Mouse (Mus musculus) hematopoietic stem cell, adult 5-6 weeks (primary cell): Measurements from ENCODE around the gene Esrrg. TPM values are rescaled to one million over a fixed set of nuclear protein-coding genes. Genes with fewer than 3 reads are reported as not detected.

Experiments
- ATAC-seq, 2 experiments: fragments of 125-278 bp in 1 of 2; replicated peaks in 1 of 2; 2 replicates each; pipeline ENCODE4 v1.8.0; 2016 to 2017; ENCODE audit warnings: inconsistent platforms in 2 of 2, mild to moderate bottlenecking in 2 of 2, moderate number of reproducible peaks in 2 of 2, low read depth in 1 of 2, moderate TSS enrichment in 1 of 2; ENCODE audit not compliant: low FRiP score in 2 of 2, poor library complexity in 2 of 2, severe bottlenecking in 2 of 2, insufficient read depth in 1 of 2, low TSS enrichment in 1 of 2
- total RNA-seq: library from RNA; stranded (forward); fragments of 172-1452, 232-1000 nt; gene quantifications from 2 replicates; pipeline ENCODE4 v1.2.3, GENCODE M21; 2017

Esrrg gene
- total RNA-seq, 1 experiment from 2014 or later, result 0.30 TPM

DNA sequence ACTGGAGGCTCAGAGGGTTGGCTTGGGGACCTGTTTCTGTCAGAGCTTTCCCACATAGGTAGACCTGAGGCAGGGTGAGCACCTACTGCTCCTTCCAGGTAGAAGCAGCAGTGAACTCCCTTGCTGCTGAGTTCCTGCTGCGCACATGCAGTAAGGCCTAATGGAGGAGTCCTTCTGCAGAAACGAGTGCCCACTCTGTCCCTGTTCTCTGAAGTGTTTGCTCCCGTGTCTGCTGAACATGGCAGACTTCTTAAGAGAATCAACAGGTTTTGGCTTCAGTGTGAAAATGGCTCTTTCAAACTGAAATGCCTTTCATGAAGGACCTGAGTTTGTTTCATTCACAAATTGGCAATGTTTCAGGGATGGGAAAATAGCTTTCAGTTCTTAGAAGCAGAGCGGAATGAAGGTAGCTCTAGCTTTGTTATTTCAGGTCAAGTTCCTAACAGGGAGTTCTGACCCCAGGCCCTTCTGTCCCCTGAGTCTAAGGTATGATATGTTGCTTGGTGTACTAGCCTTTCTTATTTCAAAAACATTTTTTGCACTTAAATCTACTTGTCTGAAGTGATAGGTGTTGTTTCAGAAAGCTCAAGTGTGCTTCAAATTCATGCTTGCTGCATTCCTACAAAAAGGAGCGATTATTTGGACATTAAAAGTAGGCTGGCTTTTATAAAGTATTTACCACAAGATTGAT, 185.8 kb downstream of the Esrrg start:
- ATAC-seq, result no peak

- no peak for ATAC-seq
These were observed 187.0 kb downstream of the Esrrg start for GRCm38 (mm10) chr1:187795551-187795950.

DNA sequence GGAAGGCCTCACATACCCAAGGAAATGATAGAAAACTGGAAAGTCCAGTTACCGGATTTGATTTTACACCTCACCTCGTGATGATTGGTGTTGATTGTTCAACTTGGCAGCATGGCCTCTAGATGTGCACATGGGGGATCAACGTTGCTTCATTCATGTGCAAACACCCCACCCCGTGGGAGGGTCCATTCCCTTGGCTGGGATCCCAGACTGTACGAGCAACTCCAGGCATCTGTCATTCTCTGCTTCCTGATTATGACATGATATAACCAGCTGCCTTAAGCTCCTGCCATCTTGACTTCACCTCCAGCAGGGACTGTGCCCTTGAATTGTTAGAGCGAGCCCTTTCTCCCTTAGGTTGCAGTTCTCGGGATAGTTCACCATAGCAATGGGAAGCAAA, 190.7 kb downstream of the Esrrg start:
- no peak for ATAC-seq

GRCm38 (mm10) chr1:187800761-187801160, 192.2 kb downstream of the Esrrg start:
- ATAC-seq, result no peak

DNA sequence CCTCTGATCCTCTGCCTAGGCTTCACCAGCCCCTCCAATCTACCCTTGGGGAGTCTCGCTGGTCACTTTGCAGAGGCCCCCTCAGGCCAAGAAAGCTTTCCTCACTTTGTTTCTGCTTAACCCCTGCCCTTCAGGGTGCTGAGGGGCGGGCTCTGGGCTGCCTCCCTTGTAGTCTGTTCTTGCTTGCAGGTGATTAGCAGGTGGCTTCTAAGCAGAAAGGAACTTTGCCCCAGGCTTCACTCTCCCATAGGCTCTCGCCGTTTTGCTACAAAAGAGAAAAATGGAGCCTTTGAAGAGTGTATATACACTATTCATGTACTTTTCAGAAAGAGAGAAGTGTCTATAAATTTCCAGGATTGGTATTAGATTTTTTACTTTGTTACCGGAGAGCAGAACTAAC, 195.0 kb downstream of the Esrrg start:
- ATAC-seq, result no peak

DNA sequence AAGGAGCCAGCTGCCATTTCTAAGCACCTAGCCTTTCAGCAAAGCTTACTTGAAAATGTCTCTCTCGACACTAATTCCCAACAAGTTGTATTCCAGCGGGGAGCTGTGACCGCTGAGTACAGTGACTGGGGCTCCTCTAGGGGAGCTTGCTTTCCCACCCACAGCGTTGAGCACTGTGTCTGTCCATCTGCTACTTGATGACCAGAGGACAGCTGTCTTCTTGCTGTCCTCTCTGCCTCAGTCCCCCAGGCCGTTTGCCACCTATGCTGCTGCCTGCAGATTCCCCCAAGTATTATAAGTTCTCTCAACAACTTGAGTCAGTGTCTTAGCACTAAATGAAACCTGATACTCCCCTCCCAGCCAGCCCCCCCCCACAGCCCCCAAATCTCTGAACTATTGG, 195.4 kb downstream of the Esrrg start:
- ATAC-seq, result no peak

DNA sequence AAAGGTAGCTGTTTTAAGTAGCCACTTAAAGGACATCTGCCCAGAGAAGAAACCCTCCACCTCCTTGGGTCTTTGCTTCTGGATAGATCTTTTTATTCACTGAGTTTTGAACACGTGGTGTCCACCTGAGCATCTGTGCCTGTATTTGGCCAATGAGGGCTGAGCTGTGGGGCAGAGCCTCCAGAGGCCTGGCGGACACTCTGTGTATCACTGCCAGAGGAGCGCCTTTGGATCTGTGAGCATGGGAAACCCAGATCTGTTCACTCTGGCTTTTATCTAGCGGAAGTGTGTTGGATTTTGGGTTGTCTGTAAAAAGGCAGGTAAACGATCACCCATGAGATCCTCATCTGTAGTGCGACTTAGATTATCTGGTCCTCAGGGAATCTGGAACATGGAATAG, 196.4 kb downstream of the Esrrg start:
- no peak for ATAC-seq

- ATAC-seq, result no peak
These were observed 199.1 kb downstream of the Esrrg start for GRCm38 (mm10) chr1:187807477-187808390.

DNA sequence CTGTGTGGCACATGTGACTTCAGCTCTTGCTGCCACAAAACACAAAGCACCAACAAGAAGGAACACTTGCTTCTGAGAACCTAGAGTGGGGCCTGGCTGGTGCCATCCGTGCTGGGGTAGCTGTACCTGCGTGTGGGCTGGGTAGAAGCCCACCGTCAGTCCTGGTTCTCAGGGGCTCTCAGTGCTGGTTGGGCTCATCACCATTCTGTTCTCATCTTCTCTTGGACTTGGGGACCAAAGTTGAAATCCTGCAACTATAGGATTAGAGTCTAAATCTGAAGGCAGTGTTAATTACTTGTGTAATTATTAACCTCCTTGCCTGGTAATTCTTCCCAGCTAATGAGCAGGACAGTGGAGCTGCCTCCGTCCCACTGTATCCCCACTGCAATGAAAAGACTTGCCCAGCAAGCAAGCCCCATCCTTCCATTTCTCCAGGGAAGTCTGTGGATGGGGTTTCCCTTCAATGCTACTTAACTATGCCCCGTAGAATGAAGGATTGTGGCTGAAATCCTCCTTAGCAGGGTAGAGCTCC, 199.9 kb downstream of the Esrrg start:
- ATAC-seq, result no peak

- ATAC-seq, result no peak
These were observed 201.0 kb downstream of the Esrrg start for GRCm38 (mm10) chr1:187809546-187809945.

GRCm38 (mm10) chr1:187819406-187819805, 210.8 kb downstream of the Esrrg start:
- ATAC-seq, result no peak

DNA sequence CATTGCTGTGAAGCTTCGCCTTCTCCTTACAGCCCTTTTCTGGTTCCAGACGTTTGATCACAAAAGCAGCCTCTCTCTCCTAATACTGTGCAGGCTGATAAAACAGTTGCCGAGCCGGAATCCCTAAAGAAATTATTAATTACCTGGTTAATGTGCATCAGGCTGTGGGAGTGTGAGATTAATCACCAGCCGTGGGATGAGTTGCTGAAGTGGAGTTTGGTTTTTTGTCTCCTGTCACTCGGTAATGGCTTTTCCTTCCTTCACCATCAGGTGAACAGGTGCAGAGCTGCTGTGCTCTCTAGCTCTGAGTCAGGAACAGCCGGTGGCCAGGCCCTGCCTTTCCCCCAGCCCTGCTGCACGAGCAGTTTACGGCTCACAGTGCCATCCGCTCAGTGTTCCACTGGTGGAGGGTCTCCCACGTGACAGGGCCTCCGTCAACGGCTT, 212.8 kb downstream of the Esrrg start:
- no peak for ATAC-seq

- ATAC-seq, result no peak
These were observed 214.8 kb downstream of the Esrrg start for GRCm38 (mm10) chr1:187823351-187823750.

DNA sequence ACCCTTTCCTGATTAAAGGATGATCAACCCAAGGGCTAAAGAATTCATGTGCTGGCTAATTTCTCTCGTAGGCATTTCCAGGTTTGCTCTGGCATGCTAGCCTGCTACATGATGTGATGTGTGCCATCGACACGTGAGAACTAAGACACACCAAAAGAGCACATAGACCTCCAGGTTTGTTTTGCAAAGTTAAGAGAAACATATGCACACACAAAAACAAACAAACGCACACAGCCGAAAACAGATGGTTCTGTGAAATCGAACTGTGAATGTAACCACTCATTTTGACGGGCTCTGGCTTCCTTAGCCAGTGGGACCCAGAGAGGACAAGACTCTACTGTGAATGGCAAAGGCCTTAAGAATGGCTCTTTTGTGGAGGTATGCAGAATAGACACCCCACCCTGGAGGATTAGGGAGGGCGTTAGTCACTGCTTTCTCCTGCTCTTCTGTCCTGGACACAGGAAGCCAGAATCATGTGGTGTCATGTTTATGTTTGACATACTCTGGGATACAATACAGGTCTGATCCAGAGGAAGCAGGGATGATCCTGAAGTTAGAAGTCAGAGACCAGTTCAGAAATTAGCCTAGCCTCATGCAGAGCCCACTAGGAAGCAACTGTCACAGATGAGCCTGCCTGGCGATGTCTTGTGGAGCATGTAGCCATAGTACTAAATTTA, 217.0 kb downstream of the Esrrg start:
- no peak for ATAC-seq

DNA sequence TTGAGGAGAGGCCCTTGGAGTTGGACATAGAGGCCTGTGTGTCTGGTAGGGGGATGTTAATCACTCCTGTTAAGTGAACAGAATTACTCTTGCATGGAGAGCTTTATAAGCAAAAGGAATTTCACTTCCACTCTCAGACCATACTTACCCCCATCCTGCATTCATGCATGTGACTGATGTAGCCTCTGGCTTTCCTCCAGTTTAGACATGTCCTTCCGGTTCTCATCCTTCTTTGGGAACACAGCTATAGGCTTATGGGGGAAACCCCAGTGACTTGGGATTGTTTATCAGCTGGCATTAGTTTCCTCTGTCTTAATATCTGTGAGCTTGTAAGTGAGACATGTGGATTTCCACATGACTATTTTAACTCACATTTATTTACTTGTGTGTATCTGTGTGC, 217.5 kb downstream of the Esrrg start:
- no peak for ATAC-seq

DNA sequence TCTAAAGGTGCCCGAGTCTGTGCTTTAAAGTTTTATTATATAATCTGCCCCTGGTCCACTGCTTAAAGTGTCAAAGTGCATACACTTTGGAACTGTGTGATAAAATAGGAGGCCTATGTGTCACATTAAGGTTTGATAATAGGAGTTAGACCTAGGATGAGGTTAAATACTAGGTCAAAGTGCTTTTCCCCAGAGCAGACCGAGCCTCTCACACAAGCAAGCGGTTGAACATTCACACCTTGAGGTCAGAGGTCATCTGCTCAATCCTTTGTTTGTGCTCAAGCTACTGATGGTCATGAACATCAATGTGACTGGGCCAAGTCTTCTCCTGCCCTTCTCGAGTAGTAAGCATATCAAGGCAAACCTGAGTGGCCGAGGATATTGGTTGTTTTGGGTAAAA, 218.3 kb downstream of the Esrrg start:
- no peak for ATAC-seq

DNA sequence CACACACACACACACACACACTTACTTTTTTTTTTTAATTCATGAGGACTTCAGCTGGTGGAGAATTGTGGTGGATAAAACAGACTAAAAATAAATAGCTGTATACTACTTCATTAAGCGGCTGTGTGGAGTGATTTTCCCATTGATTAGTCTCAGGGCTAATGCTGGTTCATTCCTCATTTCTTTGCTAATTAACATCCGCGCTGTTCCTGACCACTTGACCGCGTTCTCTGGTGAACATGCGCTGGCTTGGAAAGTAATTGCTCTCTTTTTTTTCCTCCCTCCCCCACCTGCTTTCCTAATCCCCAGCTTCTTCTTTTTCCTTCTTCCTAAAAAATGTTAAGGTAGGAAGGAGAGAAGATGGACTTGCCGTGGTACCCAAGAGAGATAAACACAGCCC, 222.3 kb downstream of the Esrrg start:
- ATAC-seq, result no peak

DNA sequence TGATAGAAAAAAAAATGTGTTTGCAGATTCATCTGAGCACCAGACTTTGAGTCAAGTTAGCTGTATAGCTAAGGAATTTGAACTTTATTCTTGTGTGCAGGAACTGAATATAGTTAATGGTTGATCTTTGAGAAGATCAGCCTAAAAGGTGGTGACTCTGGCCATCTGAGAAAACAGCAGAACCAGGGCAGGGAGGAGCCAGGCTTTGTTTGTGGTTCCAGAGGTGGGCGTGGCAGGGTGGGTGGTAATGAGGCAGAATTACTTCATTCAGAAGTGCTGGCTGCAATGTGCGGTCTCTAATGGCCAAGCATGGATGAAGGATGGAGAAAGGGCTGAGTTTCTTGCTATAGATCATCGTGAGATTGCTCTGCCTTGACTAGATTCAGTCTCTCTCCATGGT, 224.3 kb downstream of the Esrrg start:
- ATAC-seq, result no peak
